Mouse (Mus musculus) heart, embryonic 16.5 days (tissue): Measurements from ENCODE around the gene Tnfrsf14. TPM values are rescaled to one million over a fixed set of nuclear protein-coding genes. Genes with fewer than 3 reads are reported as not detected.

Source experiments
- ATAC-seq: fragments of 200-750 bp; cut with Nextera tagmentation; replicated peaks from 2 replicates; pipeline ENCODE4 v1.8.0; 2017; ENCODE audit warnings: moderate number of reproducible peaks; ENCODE audit not compliant: insufficient read depth, low FRiP score; ENCODE audit errors: extremely low read depth
- H3K27ac ChIP-seq: fragments of 300-500 bp; sonication (generic); 2 replicates; pipeline ENCODE4 v1.5.1; 2014; ENCODE audit warnings: mild to moderate bottlenecking, low read length, control low read depth, moderate library complexity
- H3K27me3 ChIP-seq: fragments of 300-500 bp; sonication (generic); 2 replicates; pipeline ENCODE4 v1.6.1; 2014; ENCODE audit warnings: low read length, mixed read lengths; ENCODE audit not compliant: control insufficient read depth, insufficient read depth
- H3K36me3 ChIP-seq: fragments of 300-500 bp; sonication (generic); 2 replicates; pipeline ENCODE4 v1.6.1; 2014; ENCODE audit not compliant: control insufficient read depth, insufficient read depth
- H3K4me1 ChIP-seq: fragments of 300-500 bp; sonication (generic); 2 replicates; pipeline ENCODE4 v1.6.1; 2014; ENCODE audit warnings: low read length, mixed read lengths; ENCODE audit not compliant: control insufficient read depth, insufficient read depth
- H3K4me2 ChIP-seq: fragments of 300-500 bp; sonication (generic); 2 replicates; pipeline ENCODE4 v1.6.1; 2014; ENCODE audit warnings: low read depth, mild to moderate bottlenecking, control low read depth, low read length
- H3K4me3 ChIP-seq: fragments of 300-500 bp; sonication (generic); 2 replicates; pipeline ENCODE4 v1.5.1; 2014; ENCODE audit warnings: mild to moderate bottlenecking, control low read depth, low read length
- H3K9ac ChIP-seq: fragments of 300-500 bp; sonication (generic); 2 replicates; pipeline ENCODE4 v1.6.1; 2014; ENCODE audit warnings: low read length, control low read depth
- H3K9me3 ChIP-seq: fragments of 300-500 bp; sonication (generic); replicated peaks from 2 replicates; pipeline ENCODE4 v1.6.1; 2016; ENCODE audit warnings: low read length; ENCODE audit not compliant: control insufficient read depth
- WGBS: fragments of 180-500 bp; shearing (Covaris S2); extraction: QIAGEN DNeasy Blood & Tissue Kit; methylation state at CpG from one replicate; pipeline ENCODE4 v1.1.7; 2014; 5-methylcytosine and 5-hydroxymethylcytosine counted together
- polyA plus RNA-seq: library from polyadenylated mRNA; unstranded; fragments of >200 nt; fragmentation: Nextera tagmentation; extraction: Ambion mirVana; gene quantifications from 2 replicates; pipeline ENCODE4 v1.2.1, GENCODE M21; 2015

The Tnfrsf14 gene
- polyA plus RNA-seq, 1 experiment from 2014 or later: 1.3 TPM

- Histone ChIP-seq H3K4me1 (peaks cover 50% of the 10 kb centered on the region), H3K36me3 (no peaks in the 10 kb centered on the region), H3K9me3 (no peaks in the 10 kb centered on the region), H3K27ac (no peak overlapping the region), H3K27me3 (peaks cover 51% of the 10 kb centered on the region), H3K9ac (no peak overlapping the region), H3K4me2 (no peak overlapping the region), H3K4me3 (no peak overlapping the region)
- 83% methylated on average over 7 of the region's 7 CpGs for WGBS
- no peak for ATAC-seq
Observed at GRCm38 (mm10) chr4:154962683-154963082, 34.3 kb upstream of the Tnfrsf14 start.

GRCm38 (mm10) chr4:154961911-154962310, 33.5 kb upstream of the Tnfrsf14 start:
- 29% methylated on average over 13 of the region's 13 CpGs for WGBS
- Histone ChIP-seq H3K4me2 (peak overlapping the region; percentile 83; the same call in 1 of the 2 replicates), H3K36me3 (no peaks in the 10 kb centered on the region), H3K9ac (peak overlapping the region; percentile 60), H3K4me3 (peak overlapping the region; percentile 58), H3K27ac (no peak overlapping the region), H3K27me3 (peaks cover 58% of the 10 kb centered on the region), H3K9me3 (no peaks in the 10 kb centered on the region), H3K4me1 (peaks cover 48% of the 10 kb centered on the region)
- no peak for ATAC-seq

- Histone ChIP-seq H3K27me3 (peaks cover 63% of the 10 kb centered on the region), H3K27ac (no peak overlapping the region), H3K9me3 (no peaks in the 10 kb centered on the region), H3K9ac (peak overlapping the region; percentile 60), H3K4me3 (peak overlapping the region; percentile 58), H3K36me3 (no peaks in the 10 kb centered on the region), H3K4me1 (peaks cover 43% of the 10 kb centered on the region), H3K4me2 (peak overlapping the region; percentile 83)
- under 1% methylated on average over 47 of the region's 47 CpGs for WGBS
- no peak for ATAC-seq
Observed at GRCm38 (mm10) chr4:154961226-154961738, 32.9 kb upstream of the Tnfrsf14 start.

- H3K9ac ChIP-seq: peak within 1 kb of the TSS; percentile 60
- peaks cover 38% of the 10 kb centered on the region for H3K4me1 ChIP-seq
Observed at GRCm38 (mm10) chr4:154960690-154961225, 32.4 kb upstream of the Tnfrsf14 start, which contains the start of gene Hes5. Gene Hes5 (plus strand): TSS chr4:154960923.

DNA sequence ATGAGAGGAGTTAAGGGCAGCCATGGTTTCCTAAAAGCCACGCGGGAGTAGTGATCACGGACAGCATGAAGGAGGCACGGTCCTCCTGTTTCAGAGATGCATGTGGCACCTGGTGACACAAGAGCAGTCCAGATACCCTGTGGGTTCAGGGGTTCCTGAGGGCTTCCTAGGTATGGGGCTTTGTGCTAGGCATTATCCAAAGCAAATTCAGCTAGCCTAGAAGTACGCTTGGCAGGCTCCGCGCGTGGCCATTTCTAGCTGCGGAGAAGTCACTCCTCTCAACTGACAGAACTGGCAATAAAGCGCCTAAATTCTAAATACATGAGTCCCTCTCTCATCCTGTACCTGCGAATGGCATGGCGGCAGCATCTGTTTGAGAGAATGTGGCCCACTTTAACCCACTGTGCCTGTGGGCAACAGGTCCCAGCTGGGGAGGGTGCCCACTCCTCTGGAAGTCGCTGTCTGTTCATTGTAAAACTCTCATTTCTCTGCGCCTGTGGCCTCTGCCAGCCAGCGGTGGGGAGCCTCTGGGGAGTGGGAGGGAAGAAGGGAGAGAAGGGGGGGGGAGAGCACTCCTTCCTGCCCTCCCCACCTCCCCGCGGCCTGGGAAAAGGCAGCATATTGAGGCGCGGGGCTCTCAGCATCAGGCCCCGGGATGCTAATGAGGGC, 31.8 kb upstream of the Tnfrsf14 start:
- Histone ChIP-seq H3K4me3 (peak overlapping the region; percentile 58), H3K27me3 (peaks cover 64% of the 10 kb centered on the region)

More at GRCm38 (mm10) chr4:154960690-154961225, 32.4 kb upstream of the Tnfrsf14 start, which contains the start of gene Hes5:
- no peaks in the 10 kb centered on the region for H3K36me3 ChIP-seq
- H3K4me3 ChIP-seq: peak within 1 kb of the TSS; percentile 58
- H3K27me3 ChIP-seq: peaks cover 63% of the 10 kb centered on the region
- H3K4me2 ChIP-seq: peak within 1 kb of the TSS; percentile 83
- no peaks in the 10 kb centered on the region for H3K9me3 ChIP-seq
- no peak for ATAC-seq
- under 1% methylated on average over 65 of the region's 65 CpGs for WGBS
- no peak within 1 kb of the TSS for H3K27ac ChIP-seq

DNA sequence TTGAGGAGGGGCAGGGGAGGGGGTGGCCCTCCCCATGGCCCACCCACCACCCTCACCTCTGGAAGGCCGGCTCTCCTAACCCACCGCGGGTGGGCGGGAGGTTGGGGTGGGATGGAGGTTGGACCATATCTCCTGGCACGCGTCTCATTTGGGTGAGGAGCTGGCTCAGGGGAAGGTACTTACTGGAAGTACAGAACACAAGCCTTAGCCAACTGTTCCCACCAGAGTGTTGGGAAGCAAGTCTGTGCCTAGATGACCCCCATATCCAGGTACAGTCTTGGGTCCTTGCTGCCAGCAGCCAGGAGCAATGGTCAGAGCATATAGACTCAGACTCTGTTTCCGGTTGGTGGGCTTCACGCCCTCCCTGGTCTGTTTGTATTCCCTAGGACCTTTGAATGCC, 30.3 kb upstream of the Tnfrsf14 start:
- no peak overlapping the region for H3K4me3 ChIP-seq
- WGBS: 11% methylated on average over 8 of the region's 8 CpGs
- peaks cover 28% of the 10 kb centered on the region for H3K4me1 ChIP-seq
- no peak overlapping the region for H3K9ac ChIP-seq
- no peaks in the 10 kb centered on the region for H3K9me3 ChIP-seq
- no peak for ATAC-seq
- no peak overlapping the region for H3K27ac ChIP-seq
- peak overlapping the region; percentile 33; the same call in 1 of the 2 replicates for H3K4me2 ChIP-seq
- no peaks in the 10 kb centered on the region for H3K36me3 ChIP-seq
- peaks cover 79% of the 10 kb centered on the region for H3K27me3 ChIP-seq

More for the DNA sequence above, 31.8 kb upstream of the Tnfrsf14 start:
- no peaks in the 10 kb centered on the region for H3K9me3 ChIP-seq
- WGBS: 24% methylated on average over 20 of the region's 20 CpGs
- no peak for ATAC-seq
- H3K4me2 ChIP-seq: peak overlapping the region; percentile 83
- H3K36me3 ChIP-seq: no peaks in the 10 kb centered on the region
- no peak overlapping the region for H3K27ac ChIP-seq
- peaks cover 32% of the 10 kb centered on the region for H3K4me1 ChIP-seq
- no peak overlapping the region; the same call in 1 of the 2 replicates for H3K9ac ChIP-seq

DNA sequence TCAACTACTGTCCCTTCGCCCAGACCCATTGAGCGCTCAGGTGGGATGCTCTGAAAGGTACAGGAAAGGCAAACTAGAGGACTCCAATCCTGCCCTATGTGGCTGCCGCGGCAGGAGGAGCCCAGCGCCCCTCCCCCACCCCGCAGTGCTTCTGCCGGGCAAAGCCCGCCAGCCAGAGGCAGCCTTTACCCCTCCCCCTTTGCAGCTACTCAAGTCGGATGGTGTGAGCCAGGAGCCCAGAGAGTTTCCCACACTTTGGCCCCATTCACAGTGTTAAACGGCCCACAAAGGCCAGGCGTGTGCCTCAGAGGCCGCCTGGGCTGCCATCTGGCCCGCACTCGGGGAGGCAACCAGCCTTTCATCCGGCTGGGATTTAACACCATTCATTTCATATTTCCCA, 29.8 kb upstream of the Tnfrsf14 start:
- Histone ChIP-seq H3K4me3 (peak overlapping the region; percentile 8; the same call in 1 of the 2 replicates), H3K36me3 (no peaks in the 10 kb centered on the region), H3K9ac (no peak overlapping the region), H3K27me3 (peaks cover 83% of the 10 kb centered on the region), H3K9me3 (no peaks in the 10 kb centered on the region), H3K4me1 (peaks cover 23% of the 10 kb centered on the region), H3K27ac (no peak overlapping the region), H3K4me2 (peak overlapping the region; percentile 33)
- ATAC-seq: no peak
- WGBS: 3% methylated on average over 15 of the region's 15 CpGs

- no peak overlapping the region for H3K27ac ChIP-seq
- no peaks in the 10 kb centered on the region for H3K9me3 ChIP-seq
- H3K4me1 ChIP-seq: peaks cover 20% of the 10 kb centered on the region
- ATAC-seq: no peak
- no peak overlapping the region for H3K9ac ChIP-seq
- H3K27me3 ChIP-seq: peaks cover 85% of the 10 kb centered on the region
- H3K4me2 ChIP-seq: no peak overlapping the region
- H3K4me3 ChIP-seq: no peak overlapping the region
- WGBS: 44% methylated on average over 13 of the region's 13 CpGs
- no peaks in the 10 kb centered on the region for H3K36me3 ChIP-seq
Observed at GRCm38 (mm10) chr4:154957289-154957993, 29.1 kb upstream of the Tnfrsf14 start.
